Mouse (Mus musculus): ENCODE data around the gene Immp2l. TPM values are rescaled to one million over a fixed set of nuclear protein-coding genes. Genes with fewer than 3 reads are reported as not detected.

The Immp2l gene
- polyA plus RNA-seq, 1 experiment from 2014 or later = 20.5 TPM

GRCm38 (mm10) chr12:41879412-41879811, 855.5 kb downstream of the Immp2l start:
- WGBS = 68% methylated on average over 1 of the region's 1 CpGs
- H3K27me3 ChIP-seq (replicated peaks; ENCODE audit: control insufficient read depth, insufficient read depth, low read length) = no peaks in the 10 kb centered on the region
- no peak for ATAC-seq (replicated peaks; ENCODE audit: low FRiP score, low TSS enrichment, low read depth)

GRCm38 (mm10) chr12:41880833-41881232, 856.9 kb downstream of the Immp2l start:
- Histone ChIP-seq H3K4me3 (ENCODE audit: low read depth, low read length) (no peak overlapping the region), H3K4me1 (replicated peaks; ENCODE audit: control insufficient read depth, insufficient read depth, low read length) (no peaks in the 10 kb centered on the region), H3K9ac (ENCODE audit: low read length) (no peak overlapping the region), H3K36me3 (ENCODE audit: control insufficient read depth, insufficient read depth, low read length) (no peaks in the 10 kb centered on the region), H3K4me2 (ENCODE audit: low read length) (no peak overlapping the region), H3K27ac (ENCODE audit: low read depth) (no peak overlapping the region), H3K27me3 (replicated peaks; ENCODE audit: control insufficient read depth, insufficient read depth, low read length) (no peaks in the 10 kb centered on the region), H3K9me3 (ENCODE audit: control insufficient read depth, low read length) (no peaks in the 10 kb centered on the region)
- ATAC-seq (replicated peaks; ENCODE audit: low FRiP score, low TSS enrichment, low read depth) = no peak
- 75% methylated on average over 3 of the region's 3 CpGs for WGBS
- DNase-seq (ENCODE audit: low spot score) = no peak

More at GRCm38 (mm10) chr12:41879412-41879811, 855.5 kb downstream of the Immp2l start:
- Histone ChIP-seq H3K4me1 (replicated peaks; ENCODE audit: control insufficient read depth, insufficient read depth, low read length) (no peaks in the 10 kb centered on the region), H3K4me3 (ENCODE audit: low read depth, low read length) (no peak overlapping the region), H3K36me3 (ENCODE audit: control insufficient read depth, insufficient read depth, low read length) (no peaks in the 10 kb centered on the region), H3K27ac (ENCODE audit: low read depth) (no peak overlapping the region), H3K9me3 (ENCODE audit: control insufficient read depth, low read length) (no peaks in the 10 kb centered on the region), H3K9ac (ENCODE audit: low read length) (no peak overlapping the region), H3K4me2 (ENCODE audit: low read length) (no peak overlapping the region)
- no peak for DNase-seq (ENCODE audit: low spot score)

DNA sequence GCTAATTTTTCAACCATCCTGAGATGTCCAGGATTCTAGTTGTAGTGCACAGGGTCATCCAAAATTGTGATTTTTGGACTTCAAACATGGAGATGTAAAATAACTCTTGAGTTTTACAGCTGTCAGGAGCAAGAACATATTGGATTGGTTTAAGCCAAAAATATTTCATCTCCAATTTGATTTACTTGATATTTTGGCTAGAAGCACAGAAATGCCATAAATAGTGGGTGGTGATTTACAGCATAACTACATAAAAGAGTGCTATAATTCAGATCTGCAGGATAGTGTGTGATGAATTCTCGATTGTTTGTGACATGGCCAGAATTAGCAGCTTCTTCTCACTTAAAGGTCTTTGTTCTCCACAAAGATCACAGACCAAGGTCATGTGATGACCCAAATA, 884.1 kb downstream of the Immp2l start:
- H3K27me3 ChIP-seq (replicated peaks; ENCODE audit: control insufficient read depth, insufficient read depth, low read length) = no peaks in the 10 kb centered on the region
- H3K4me3 ChIP-seq (ENCODE audit: low read depth, low read length) = no peak overlapping the region
- no peaks in the 10 kb centered on the region for H3K36me3 ChIP-seq (ENCODE audit: control insufficient read depth, insufficient read depth, low read length)
- H3K27ac ChIP-seq (ENCODE audit: low read depth) = no peak overlapping the region
- H3K4me2 ChIP-seq (ENCODE audit: low read length) = no peak overlapping the region
- no peaks in the 10 kb centered on the region for H3K9me3 ChIP-seq (ENCODE audit: control insufficient read depth, low read length)
- no peaks in the 10 kb centered on the region for H3K4me1 ChIP-seq (replicated peaks; ENCODE audit: control insufficient read depth, insufficient read depth, low read length)
- 60% methylated on average over 1 of the region's 1 CpGs for WGBS
- H3K9ac ChIP-seq (ENCODE audit: low read length) = no peak overlapping the region
- ATAC-seq (replicated peaks; ENCODE audit: low FRiP score, low TSS enrichment, low read depth) (no peak), DNase-seq (ENCODE audit: low spot score) (no peak)

- H3K9me3 ChIP-seq (ENCODE audit: control insufficient read depth, low read length) = no peaks in the 10 kb centered on the region
- no peaks in the 10 kb centered on the region for H3K36me3 ChIP-seq (ENCODE audit: control insufficient read depth, insufficient read depth, low read length)
- DNase-seq (ENCODE audit: low spot score) (no peak), ATAC-seq (replicated peaks; ENCODE audit: low FRiP score, low TSS enrichment, low read depth) (no peak)
- 87% methylated on average over 3 of the region's 3 CpGs for WGBS
- no peaks in the 10 kb centered on the region for H3K27me3 ChIP-seq (replicated peaks; ENCODE audit: control insufficient read depth, insufficient read depth, low read length)
- no peak overlapping the region for H3K4me3 ChIP-seq (ENCODE audit: low read depth, low read length)
- H3K4me1 ChIP-seq (replicated peaks; ENCODE audit: control insufficient read depth, insufficient read depth, low read length) = no peaks in the 10 kb centered on the region
- H3K27ac ChIP-seq (ENCODE audit: low read depth) = no peak overlapping the region
- H3K4me2 ChIP-seq (ENCODE audit: low read length) = no peak overlapping the region
- no peak overlapping the region for H3K9ac ChIP-seq (ENCODE audit: low read length)
Observed at GRCm38 (mm10) chr12:41911626-41912025, 887.7 kb downstream of the Immp2l start.

DNA sequence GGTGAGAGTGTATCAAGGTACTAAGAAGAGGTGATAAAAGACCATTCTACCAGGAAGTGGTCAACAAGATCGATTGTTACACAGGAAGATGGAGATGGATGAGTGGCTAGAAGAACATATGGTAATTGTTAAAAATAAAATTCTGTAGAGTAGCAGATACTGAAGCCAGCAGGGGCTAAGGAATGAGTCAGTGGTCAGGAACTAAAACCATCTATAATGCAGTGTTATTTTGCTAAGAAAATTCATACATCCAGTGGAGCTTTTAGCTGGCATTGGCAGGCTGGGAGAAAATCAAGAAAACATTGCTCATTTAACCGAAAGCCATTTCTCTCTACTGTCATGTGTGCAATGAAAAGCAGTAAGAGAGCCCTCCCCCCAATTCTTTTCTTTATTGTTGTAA, 913.9 kb downstream of the Immp2l start:
- no peaks in the 10 kb centered on the region for H3K27me3 ChIP-seq (replicated peaks; ENCODE audit: control insufficient read depth, insufficient read depth, low read length)
- ATAC-seq (replicated peaks; ENCODE audit: low FRiP score, low TSS enrichment, low read depth) (no peak), DNase-seq (ENCODE audit: low spot score) (no peak)
- no peaks in the 10 kb centered on the region for H3K9me3 ChIP-seq (ENCODE audit: control insufficient read depth, low read length)
- no peak overlapping the region for H3K9ac ChIP-seq (ENCODE audit: low read length)
- WGBS = 80% methylated on average over 2 of the region's 2 CpGs
- H3K4me1 ChIP-seq (replicated peaks; ENCODE audit: control insufficient read depth, insufficient read depth, low read length) = no peaks in the 10 kb centered on the region
- H3K36me3 ChIP-seq (ENCODE audit: control insufficient read depth, insufficient read depth, low read length) = no peaks in the 10 kb centered on the region
- H3K4me2 ChIP-seq (ENCODE audit: low read length) = no peak overlapping the region
- no peak overlapping the region for H3K4me3 ChIP-seq (ENCODE audit: low read depth, low read length)
- no peak overlapping the region for H3K27ac ChIP-seq (ENCODE audit: low read depth)

GRCm38 (mm10) chr12:41941853-41942252, 918.0 kb downstream of the Immp2l start:
- Histone ChIP-seq H3K4me1 (replicated peaks; ENCODE audit: control insufficient read depth, insufficient read depth, low read length) (no peaks in the 10 kb centered on the region), H3K27ac (ENCODE audit: low read depth) (no peak overlapping the region), H3K36me3 (ENCODE audit: control insufficient read depth, insufficient read depth, low read length) (no peaks in the 10 kb centered on the region), H3K9ac (ENCODE audit: low read length) (no peak overlapping the region), H3K27me3 (replicated peaks; ENCODE audit: control insufficient read depth, insufficient read depth, low read length) (no peaks in the 10 kb centered on the region), H3K4me3 (ENCODE audit: low read depth, low read length) (no peak overlapping the region), H3K4me2 (ENCODE audit: low read length) (no peak overlapping the region), H3K9me3 (ENCODE audit: control insufficient read depth, low read length) (no peaks in the 10 kb centered on the region)
- WGBS = 87% methylated on average over 5 of the region's 5 CpGs
- no peak for ATAC-seq (replicated peaks; ENCODE audit: low FRiP score, low TSS enrichment, low read depth)
- no peak for DNase-seq (ENCODE audit: low spot score)

- no peak overlapping the region for H3K9ac ChIP-seq (ENCODE audit: low read length)
- DNase-seq (ENCODE audit: low spot score) = no peak
- H3K9me3 ChIP-seq (ENCODE audit: control insufficient read depth, low read length) = no peaks in the 10 kb centered on the region
- H3K4me3 ChIP-seq (ENCODE audit: low read depth, low read length) = no peak overlapping the region
- H3K27me3 ChIP-seq (replicated peaks; ENCODE audit: control insufficient read depth, insufficient read depth, low read length) = no peaks in the 10 kb centered on the region
- no peaks in the 10 kb centered on the region for H3K36me3 ChIP-seq (ENCODE audit: control insufficient read depth, insufficient read depth, low read length)
- H3K4me2 ChIP-seq (ENCODE audit: low read length) = no peak overlapping the region
- WGBS = 82% methylated on average over 4 of the region's 4 CpGs
- H3K4me1 ChIP-seq (replicated peaks; ENCODE audit: control insufficient read depth, insufficient read depth, low read length) = no peaks in the 10 kb centered on the region
- H3K27ac ChIP-seq (ENCODE audit: low read depth) = no peak overlapping the region
- ATAC-seq (replicated peaks; ENCODE audit: low FRiP score, low TSS enrichment, low read depth) = no peak
Observed at GRCm38 (mm10) chr12:41944079-41944672, 920.3 kb downstream of the Immp2l start.

- DNase-seq (ENCODE audit: low spot score) = no peak
- H3K4me1 ChIP-seq (replicated peaks; ENCODE audit: control insufficient read depth, insufficient read depth, low read length) = no peaks in the 10 kb centered on the region
- H3K9ac ChIP-seq (ENCODE audit: low read length) = no peak overlapping the region
- H3K9me3 ChIP-seq (ENCODE audit: control insufficient read depth, low read length) = no peaks in the 10 kb centered on the region
- no peaks in the 10 kb centered on the region for H3K36me3 ChIP-seq (ENCODE audit: control insufficient read depth, insufficient read depth, low read length)
- no peak for ATAC-seq (replicated peaks; ENCODE audit: low FRiP score, low TSS enrichment, low read depth)
- no peak overlapping the region for H3K27ac ChIP-seq (ENCODE audit: low read depth)
- no peaks in the 10 kb centered on the region for H3K27me3 ChIP-seq (replicated peaks; ENCODE audit: control insufficient read depth, insufficient read depth, low read length)
- no peak overlapping the region for H3K4me2 ChIP-seq (ENCODE audit: low read length)
- H3K4me3 ChIP-seq (ENCODE audit: low read depth, low read length) = no peak overlapping the region
Observed at GRCm38 (mm10) chr12:41946536-41946935, 922.6 kb downstream of the Immp2l start.

GRCm38 (mm10) chr12:41949409-41949808, 925.5 kb downstream of the Immp2l start:
- Histone ChIP-seq H3K9me3 (ENCODE audit: control insufficient read depth, low read length) (no peaks in the 10 kb centered on the region), H3K36me3 (ENCODE audit: control insufficient read depth, insufficient read depth, low read length) (no peaks in the 10 kb centered on the region), H3K27ac (ENCODE audit: low read depth) (no peak overlapping the region), H3K4me3 (ENCODE audit: low read depth, low read length) (no peak overlapping the region), H3K4me2 (ENCODE audit: low read length) (no peak overlapping the region), H3K27me3 (replicated peaks; ENCODE audit: control insufficient read depth, insufficient read depth, low read length) (no peaks in the 10 kb centered on the region), H3K4me1 (replicated peaks; ENCODE audit: control insufficient read depth, insufficient read depth, low read length) (no peaks in the 10 kb centered on the region), H3K9ac (ENCODE audit: low read length) (no peak overlapping the region)
- WGBS = 84% methylated on average over 1 of the region's 1 CpGs
- DNase-seq (ENCODE audit: low spot score) (no peak), ATAC-seq (replicated peaks; ENCODE audit: low FRiP score, low TSS enrichment, low read depth) (no peak)

Data from intestine, embryonic 14.5 days (tissue).